Mouse (Mus musculus) gastrocnemius, postnatal 36 days (tissue): ENCODE data around the gene Prpf19. TPM values are rescaled to one million over a fixed set of nuclear protein-coding genes. Genes with fewer than 3 reads are reported as not detected.

Source experiments
- DNase-seq, 2 experiments: peaks; one replicate each; pipeline ENCODE4 v3.0.0; 2022
- intact Hi-C: fragments of 180-260 bp; cut with DNase I; formaldehyde crosslinking; loops from one replicate; pipeline ENCODE4 v1.15.1; 2025
- long read RNA-seq, 2 experiments: library from polyadenylated mRNA; stranded (forward); transcript quantifications; one replicate each; pipeline ENCODE4 v2.0.0; 2021
- total RNA-seq, 2 experiments: library from RNA; stranded (reverse); gene quantifications; 2 replicates each; pipeline ENCODE4 v1.2.3; 2021

Prpf19 gene
- total RNA-seq = 100 to 1,000 TPM; 140 to 166 TPM
- long read RNA-seq, experiment 1, full-length matches to known transcripts = 4 of 23 reads
- long read RNA-seq, experiment 1, partial matches to known transcripts = 18 of 23 reads
- long read RNA-seq, experiment 1, other reads (novel, unspliced or antisense) = 1 of 23 reads
- long read RNA-seq, experiment 2, full-length matches to known transcripts = 5 of 33 reads
- long read RNA-seq, experiment 2, partial matches to known transcripts = 26 of 33 reads
- long read RNA-seq, experiment 2, other reads (novel, unspliced or antisense) = 2 of 33 reads

GRCm38 (mm10) chr19:10895016-10895528 is at the start of gene Prpf19:
Gene Prpf19 (plus strand): TSS chr19:10895231.
- intact Hi-C loops = loop anchor here (2.0 kb wide), 1 partner anchor 14 kb away; no protein-coding TSS in a partner anchor
- peak; percentile 95 for DNase-seq

- intact Hi-C loops = no loop called here
- DNase-seq = no peak
Observed at GRCm38 (mm10) chr19:10845454-10845853, 49.6 kb upstream of the Prpf19 start.

- intact Hi-C loops = no loop called here
Observed at GRCm38 (mm10) chr19:10846150-10846549, 48.9 kb upstream of the Prpf19 start.

GRCm38 (mm10) chr19:10847311-10848087 is 47.5 kb upstream of the Prpf19 start:
- intact Hi-C loops = no loop called here
- no peak for DNase-seq

More at GRCm38 (mm10) chr19:10846150-10846549, 48.9 kb upstream of the Prpf19 start:
- no peak for DNase-seq

- intact Hi-C loops = no loop called here
- DNase-seq = no peak
Observed at GRCm38 (mm10) chr19:10855422-10855821, 39.6 kb upstream of the Prpf19 start.

- DNase-seq = no peak
- intact Hi-C loops = no loop called here
Observed at GRCm38 (mm10) chr19:10856520-10856919, 38.5 kb upstream of the Prpf19 start.

- intact Hi-C loops = no loop called here
- no peak for DNase-seq
Observed at GRCm38 (mm10) chr19:10860072-10860497, 34.9 kb upstream of the Prpf19 start.

- intact Hi-C loops = no loop called here
- DNase-seq = no peak
Observed at GRCm38 (mm10) chr19:10866351-10866750, 28.7 kb upstream of the Prpf19 start.

GRCm38 (mm10) chr19:10867946-10868622 is 26.9 kb upstream of the Prpf19 start:
- no peak for DNase-seq
- intact Hi-C loops = no loop called here

GRCm38 (mm10) chr19:10868623-10869141 is 26.3 kb upstream of the Prpf19 start:
- no peak for DNase-seq
- intact Hi-C loops = no loop called here

GRCm38 (mm10) chr19:10869241-10869885 is 25.7 kb upstream of the Prpf19 start:
- intact Hi-C loops = no loop called here

GRCm38 (mm10) chr19:10869886-10870527 is 25.0 kb upstream of the Prpf19 start, which contains the start of gene Tmem132a:
Gene Tmem132a (minus strand): TSS chr19:10869940.
- DNase-seq = no peak
- intact Hi-C loops = no loop called here

More at GRCm38 (mm10) chr19:10869241-10869885, 25.7 kb upstream of the Prpf19 start:
- DNase-seq = peak; percentile 59 to 62

- no peak for DNase-seq
- intact Hi-C loops = no loop called here
Observed at GRCm38 (mm10) chr19:10870676-10871075, 24.4 kb upstream of the Prpf19 start.

GRCm38 (mm10) chr19:10871328-10871961 is 23.6 kb upstream of the Prpf19 start:
- intact Hi-C loops = no loop called here

GRCm38 (mm10) chr19:10878201-10878837 is 16.7 kb upstream of the Prpf19 start:
- no peak for DNase-seq
- intact Hi-C loops = no loop called here

More at GRCm38 (mm10) chr19:10871328-10871961, 23.6 kb upstream of the Prpf19 start:
- no peak for DNase-seq

- peak; percentile 51 to 57 for DNase-seq
- intact Hi-C loops = loop anchor here (2.0 kb wide), 2 partner anchors 14 to 72 kb away; partner anchors contain the start of gene Prpf19
Observed at GRCm38 (mm10) chr19:10880085-10880974, 14.7 kb upstream of the Prpf19 start.

GRCm38 (mm10) chr19:10880975-10881425 is 14.0 kb upstream of the Prpf19 start:
- no peak for DNase-seq
- intact Hi-C loops = loop anchor here (2.0 kb wide), 2 partner anchors 14 to 72 kb away; partner anchors contain the start of gene Prpf19
